Comparison of ENCODE assay signal across 8 mouse cellular contexts in genomic region chr8:106872454-106873034, GRCm38 (mm10). TPM values are rescaled to one million over a fixed set of nuclear protein-coding genes. Genes with fewer than 3 reads are reported as not detected.
DNase-seq lines count a peak whose midpoint lies in the region; ATAC-seq lines count a peak whose summit lies in the region.

No protein-coding gene starts in this region.

- peaks cover 56% of the 10 kb centered on the region for H3K27me3 ChIP-seq in hindbrain, embryonic 13.5 days
- peaks cover 67% of the 10 kb centered on the region for H3K27me3 ChIP-seq in liver, embryonic 13.5 days

- H3K4me1 ChIP-seq in hindbrain, embryonic 13.5 days (replicated peaks): peaks cover 35% of the 10 kb centered on the region
- peaks cover 30% of the 10 kb centered on the region for H3K4me1 ChIP-seq in liver, embryonic 13.5 days (replicated peaks)

- H3K9me3 ChIP-seq in hindbrain, embryonic 13.5 days: no peaks in the 10 kb centered on the region
- no peaks in the 10 kb centered on the region for H3K9me3 ChIP-seq in liver, embryonic 13.5 days (replicated peaks)

- no peak for ATAC-seq in hindbrain, embryonic 13.5 days (ENCODE audit: low FRiP score)
- no peak for ATAC-seq in liver, embryonic 13.5 days (ENCODE audit: low read depth)

- 7% methylated on average over 8 of the region's 8 CpGs for WGBS in hindbrain, embryonic 13.5 days
- 20% methylated on average over 8 of the region's 8 CpGs for WGBS in liver, embryonic 13.5 days (ENCODE audit: insufficient replicate concordance)

- H3K27ac ChIP-seq in hindbrain, embryonic 13.5 days: peak overlapping the region; percentile 71; the same call in 1 of the 2 replicates
- H3K27ac ChIP-seq in liver, embryonic 13.5 days: no peak overlapping the region

- H3K4me2 ChIP-seq in hindbrain, embryonic 13.5 days: peak overlapping the region; percentile 96
- peak overlapping the region; percentile 68; the same call in 1 of the 2 replicates for H3K4me2 ChIP-seq in liver, embryonic 13.5 days

- peak overlapping the region; percentile 68 for H3K4me3 ChIP-seq in hindbrain, embryonic 13.5 days
- 0 out of 2 replicates have a peak overlapping the region, but pooled peaks have one; percentile 21 for H3K4me3 ChIP-seq in liver, embryonic 13.5 days (replicated peaks)

- peak overlapping the region; percentile 83 for H3K9ac ChIP-seq in hindbrain, embryonic 13.5 days
- no peak overlapping the region for H3K9ac ChIP-seq in liver, embryonic 13.5 days

- peaks cover 22% of the 10 kb centered on the region for H3K36me3 ChIP-seq in hindbrain, embryonic 13.5 days
- H3K36me3 ChIP-seq in liver, embryonic 13.5 days: peaks cover 12% of the 10 kb centered on the region

- peak; percentile 31 for DNase-seq in embryo, embryonic 10 days (ENCODE audit: low spot score)
- DNase-seq in embryo, embryonic 9.5 days (ENCODE audit: extremely low spot score): no peak
- DNase-seq in R1 (ENCODE audit: low read depth, low spot score): peak; percentile 92
- DNase-seq in liver, embryonic 13.5 days: no peak
- DNase-seq in thymus, postnatal 0 days (ENCODE audit: low spot score): no peak
- no peak for DNase-seq in adrenal gland, adult 18-20 months (ENCODE audit: low spot score in 2 of 2)
- no peak for DNase-seq in right cerebral cortex, postnatal 4 days

RNA-seq across cellular contexts. Expression of gene Has3, which starts 2.5 kb away (rescaled TPM):
- 0.53 and 0.88 TPM in 2 replicates for polyA plus RNA-seq in hindbrain, embryonic 13.5 days (2015; fragmentation: Nextera tagmentation; extraction: Ambion mirVana)
- polyA plus RNA-seq in liver, embryonic 13.5 days (2015; fragmentation: Nextera tagmentation; extraction: Ambion mirVana): 0.02 TPM in 1 of 2 replicates, not detected in the other
- 0.26 and 0.56 TPM in 2 replicates for polyA plus RNA-seq in thymus, postnatal 0 days (2015; fragmentation: Nextera tagmentation; extraction: Ambion mirVana)
- under 1 TPM; 0.26 to 0.33 TPM for total RNA-seq in adrenal gland, adult 18-20 months (2021)

RNA-seq across cellular contexts. Expression of gene Utp4, which starts 20.9 kb away (rescaled TPM):
- 45.5 and 47.3 TPM in 2 replicates for polyA plus RNA-seq in hindbrain, embryonic 13.5 days (2015; fragmentation: Nextera tagmentation; extraction: Ambion mirVana)
- 57.4 and 62.3 TPM in 2 replicates for polyA plus RNA-seq in liver, embryonic 13.5 days (2015; fragmentation: Nextera tagmentation; extraction: Ambion mirVana)
- polyA plus RNA-seq in thymus, postnatal 0 days (2015; fragmentation: Nextera tagmentation; extraction: Ambion mirVana): 69.4 and 70.7 TPM in 2 replicates
- total RNA-seq in adrenal gland, adult 18-20 months (2021): 10 to 100 TPM; 48.9 to 50.9 TPM

Comparison
In these comparisons a context has a peak if more than half of its experiments do, and no peak if none do; other contexts are left out.
1. DNase-seq: peak in embryo, embryonic 10 days (single experiment) and R1 (single experiment); none in embryo, embryonic 9.5 days (single experiment), liver, embryonic 13.5 days (single experiment), thymus, postnatal 0 days (single experiment), adrenal gland, adult 18-20 months (0 of 2) and right cerebral cortex, postnatal 4 days (single experiment).